Mouse (Mus musculus): ENCODE data around the gene Snap47. TPM values are rescaled to one million over a fixed set of nuclear protein-coding genes. Genes with fewer than 3 reads are reported as not detected.

The Snap47 gene
- polyA plus RNA-seq, 1 experiment from 2014 or later, result 144 TPM

DNA sequence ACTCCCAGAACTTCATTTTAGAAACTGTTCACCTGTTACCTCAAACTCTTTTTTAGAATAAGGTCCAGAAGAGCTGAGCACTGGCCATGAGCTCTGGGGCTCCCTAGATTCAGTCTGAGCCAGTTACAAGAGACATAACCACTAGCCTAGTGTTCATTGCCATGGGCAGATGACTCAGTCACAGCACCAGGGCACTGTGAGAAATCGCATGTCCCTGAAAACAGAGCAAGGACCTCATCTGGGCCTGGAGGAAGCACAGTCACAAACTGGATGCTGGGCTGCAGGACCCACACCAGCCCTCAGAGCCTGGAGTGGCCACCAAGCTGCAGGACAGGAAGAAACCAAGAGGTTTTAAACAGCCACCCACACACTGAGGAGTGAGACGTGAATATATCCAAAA, 40.1 kb downstream of the Snap47 start:
- 0 out of 2 replicates have a peak, but pooled peaks cover 2% of the 10 kb centered on the region for H3K36me3 ChIP-seq (ENCODE audit: control insufficient read depth, insufficient read depth, low read length)
- H3K4me2 ChIP-seq, result no peak overlapping the region
- H3K27me3 ChIP-seq (ENCODE audit: control insufficient read depth, insufficient read depth, low read length), result no peaks in the 10 kb centered on the region
- no peak overlapping the region for H3K9ac ChIP-seq (ENCODE audit: low read length)
- no peaks in the 10 kb centered on the region for H3K9me3 ChIP-seq (ENCODE audit: control insufficient read depth, low read length)
- H3K27ac ChIP-seq (ENCODE audit: low read depth, low read length), result no peak overlapping the region
- no peak for DNase-seq (ENCODE audit: low spot score, missing footprints)
- H3K4me3 ChIP-seq (ENCODE audit: low read depth, low read length), result no peak overlapping the region
- no peaks in the 10 kb centered on the region for H3K4me1 ChIP-seq (ENCODE audit: control insufficient read depth, insufficient read depth, low read length)
- 89% methylated on average over 2 of the region's 2 CpGs for WGBS
- ATAC-seq (ENCODE audit: low FRiP score), result no peak

DNA sequence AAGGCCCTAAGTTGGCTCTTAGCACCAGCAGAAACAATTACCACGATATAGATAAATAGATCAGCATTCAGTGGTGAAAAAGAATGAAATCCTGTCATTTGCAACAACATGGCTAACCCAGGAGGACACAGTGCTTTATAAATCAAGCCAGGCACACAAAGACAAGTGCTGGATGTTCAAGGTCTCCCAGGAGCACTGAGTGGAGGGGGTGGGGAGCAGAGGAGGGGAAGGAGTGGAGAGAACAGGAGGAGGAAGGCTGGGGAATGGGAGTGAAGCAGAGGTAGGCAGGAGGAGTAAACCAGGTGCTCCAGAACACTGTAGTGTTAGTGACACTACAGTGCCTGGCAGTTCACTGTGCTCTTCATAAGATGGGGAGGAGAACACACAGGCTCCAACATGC, 45.2 kb downstream of the Snap47 start:
- no peak overlapping the region for H3K4me3 ChIP-seq (ENCODE audit: low read depth, low read length)
- ATAC-seq (ENCODE audit: low FRiP score), result no peak
- H3K4me2 ChIP-seq, result no peak overlapping the region
- H3K9me3 ChIP-seq (ENCODE audit: control insufficient read depth, low read length), result no peaks in the 10 kb centered on the region
- H3K27ac ChIP-seq (ENCODE audit: low read depth, low read length), result no peak overlapping the region
- no peak overlapping the region for H3K9ac ChIP-seq (ENCODE audit: low read length)
- WGBS, result 85% methylated on average over 1 of the region's 1 CpGs
- H3K27me3 ChIP-seq (ENCODE audit: control insufficient read depth, insufficient read depth, low read length), result no peaks in the 10 kb centered on the region
- no peaks in the 10 kb centered on the region for H3K4me1 ChIP-seq (ENCODE audit: control insufficient read depth, insufficient read depth, low read length)
- H3K36me3 ChIP-seq (ENCODE audit: control insufficient read depth, insufficient read depth, low read length), result no peaks in the 10 kb centered on the region
- no peak for DNase-seq (ENCODE audit: low spot score, missing footprints)

DNA sequence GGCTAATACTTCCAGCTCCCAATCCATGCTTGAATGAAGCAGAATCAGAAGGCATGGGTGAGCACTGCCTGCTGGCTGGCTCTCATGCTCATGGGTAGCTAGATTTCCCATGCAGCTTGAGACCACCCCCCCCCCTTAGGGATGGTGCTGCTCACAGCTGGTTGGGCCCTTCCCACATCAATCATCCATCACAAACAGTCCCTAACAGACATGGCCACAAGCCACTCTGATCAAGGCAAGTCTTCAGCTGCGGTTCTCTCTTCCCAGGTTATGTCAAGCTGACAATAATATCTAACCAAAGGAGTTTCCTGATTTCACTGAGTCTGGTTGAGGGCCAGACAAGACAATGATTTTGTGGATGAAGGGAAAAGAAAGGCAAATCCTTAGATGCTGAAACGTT, 50.1 kb downstream of the Snap47 start:
- Histone ChIP-seq H3K4me2 (no peak overlapping the region), H3K4me3 (ENCODE audit: low read depth, low read length) (no peak overlapping the region), H3K27ac (ENCODE audit: low read depth, low read length) (no peak overlapping the region), H3K4me1 (ENCODE audit: control insufficient read depth, insufficient read depth, low read length) (no peaks in the 10 kb centered on the region), H3K9me3 (ENCODE audit: control insufficient read depth, low read length) (no peaks in the 10 kb centered on the region), H3K9ac (ENCODE audit: low read length) (no peak overlapping the region), H3K36me3 (ENCODE audit: control insufficient read depth, insufficient read depth, low read length) (no peaks in the 10 kb centered on the region), H3K27me3 (ENCODE audit: control insufficient read depth, insufficient read depth, low read length) (no peaks in the 10 kb centered on the region)
- peak; percentile 80 for DNase-seq (ENCODE audit: low spot score, missing footprints)
- ATAC-seq (ENCODE audit: low FRiP score), result no peak
- WGBS, result 86% methylated on average over 2 of the region's 2 CpGs

DNA sequence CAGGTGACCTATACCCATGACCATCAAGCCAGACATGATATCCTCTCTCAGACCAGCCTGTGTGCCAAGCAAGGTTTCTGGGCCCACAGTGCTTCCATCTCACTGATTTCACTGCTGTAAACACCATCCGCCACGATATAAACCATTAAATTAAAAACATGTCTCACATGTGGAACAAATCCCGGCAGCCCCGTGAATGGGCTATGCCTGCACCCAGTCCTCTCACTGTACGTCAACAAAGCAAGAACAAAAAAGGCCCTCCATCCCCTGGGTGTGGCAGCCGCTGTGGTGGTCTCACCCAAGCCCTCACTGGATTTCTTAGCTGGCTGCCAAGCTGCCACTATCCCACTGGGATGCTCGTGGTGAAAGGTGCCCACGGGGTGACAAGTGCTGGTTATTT, 51.2 kb downstream of the Snap47 start:
- 83% methylated on average over 8 of the region's 8 CpGs for WGBS
- Histone ChIP-seq H3K27me3 (ENCODE audit: control insufficient read depth, insufficient read depth, low read length) (no peaks in the 10 kb centered on the region), H3K4me3 (ENCODE audit: low read depth, low read length) (no peak overlapping the region), H3K4me2 (no peak overlapping the region), H3K9ac (ENCODE audit: low read length) (no peak overlapping the region), H3K9me3 (ENCODE audit: control insufficient read depth, low read length) (no peaks in the 10 kb centered on the region), H3K36me3 (ENCODE audit: control insufficient read depth, insufficient read depth, low read length) (no peaks in the 10 kb centered on the region), H3K27ac (ENCODE audit: low read depth, low read length) (no peak overlapping the region), H3K4me1 (ENCODE audit: control insufficient read depth, insufficient read depth, low read length) (no peaks in the 10 kb centered on the region)
- peak; percentile 76 for DNase-seq (ENCODE audit: low spot score, missing footprints)
- no peak for ATAC-seq (ENCODE audit: low FRiP score)

DNA sequence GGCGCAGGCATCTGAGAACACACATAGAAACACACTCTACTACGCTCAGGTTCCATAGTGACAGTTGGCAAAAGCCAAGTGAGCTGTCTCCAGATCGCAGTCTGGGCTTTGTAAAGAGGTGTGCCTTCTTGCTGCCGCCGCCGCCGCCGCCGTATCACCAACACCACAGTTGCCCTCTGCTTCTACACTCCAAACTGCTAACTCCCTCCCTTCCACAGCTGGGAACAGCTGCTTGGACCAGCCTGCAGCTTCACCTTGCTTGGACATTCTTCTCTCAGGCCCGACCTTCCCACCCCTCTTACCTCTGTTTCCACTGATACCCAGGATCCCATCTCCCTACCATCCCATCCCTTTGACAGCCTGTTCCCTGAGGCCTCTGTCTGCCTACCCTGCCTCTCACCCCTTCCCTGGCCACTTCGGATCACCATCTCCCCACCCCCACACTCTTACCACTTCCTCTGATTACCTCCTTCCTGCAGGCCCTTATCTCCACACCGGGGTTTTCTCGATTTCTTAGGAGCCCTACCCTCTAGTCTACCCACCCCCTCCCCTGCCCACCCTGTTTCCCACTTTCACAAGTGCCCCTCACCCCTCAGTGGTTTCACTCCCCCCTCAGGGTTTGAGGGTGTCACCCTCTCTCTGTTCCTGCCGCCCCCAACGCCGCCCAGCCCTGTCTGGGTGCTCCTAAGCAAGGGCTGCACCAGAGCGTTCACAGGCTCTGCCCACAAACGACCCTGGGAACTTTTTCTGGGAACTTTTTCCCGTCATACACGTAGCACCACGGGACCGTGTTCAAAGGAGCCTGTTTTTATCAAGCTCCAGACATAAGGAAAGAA, 53.2 kb downstream of the Snap47 start:
- H3K9me3 ChIP-seq (ENCODE audit: control insufficient read depth, low read length), result no peaks in the 10 kb centered on the region
- H3K27ac ChIP-seq (ENCODE audit: low read depth, low read length), result no peak overlapping the region; the same call in 1 of the 2 replicates
- peak; percentile 78 for DNase-seq (ENCODE audit: low spot score, missing footprints)
- 0 out of 2 replicates have a peak, but pooled peaks cover 3% of the 10 kb centered on the region for H3K4me1 ChIP-seq (ENCODE audit: control insufficient read depth, insufficient read depth, low read length)
- H3K4me2 ChIP-seq, result no peak overlapping the region
- WGBS, result 66% methylated on average over 22 of the region's 22 CpGs
- no peak for ATAC-seq (ENCODE audit: low FRiP score)
- H3K9ac ChIP-seq (ENCODE audit: low read length), result no peak overlapping the region
- H3K36me3 ChIP-seq (ENCODE audit: control insufficient read depth, insufficient read depth, low read length), result no peaks in the 10 kb centered on the region
- no peak overlapping the region for H3K4me3 ChIP-seq (ENCODE audit: low read depth, low read length)
- H3K27me3 ChIP-seq (ENCODE audit: control insufficient read depth, insufficient read depth, low read length), result no peaks in the 10 kb centered on the region

DNA sequence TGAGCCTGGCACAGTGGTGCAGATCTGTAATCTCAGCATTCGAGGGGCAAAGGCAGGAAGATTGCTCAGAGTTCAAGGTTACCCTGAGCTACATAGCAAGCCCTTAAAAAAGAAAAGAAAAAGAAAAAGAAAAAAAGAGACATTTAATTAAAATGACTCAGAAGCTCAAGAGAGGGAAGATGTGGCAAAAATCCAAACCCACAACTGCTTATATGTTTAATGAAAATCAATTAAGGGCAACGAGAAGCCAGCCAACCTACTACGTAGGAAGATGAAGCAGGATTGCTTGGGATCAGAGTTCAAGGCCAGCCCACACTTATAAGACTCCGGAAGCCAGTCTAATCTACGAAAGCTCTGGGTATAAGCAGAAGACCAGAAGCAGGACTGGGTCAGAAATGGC, 56.5 kb downstream of the Snap47 start:
- Histone ChIP-seq H3K4me3 (ENCODE audit: low read depth, low read length) (no peak overlapping the region), H3K27ac (ENCODE audit: low read depth, low read length) (no peak overlapping the region), H3K4me1 (ENCODE audit: control insufficient read depth, insufficient read depth, low read length) (peaks cover 3% of the 10 kb centered on the region; the same call in 1 of the 2 replicates), H3K9ac (ENCODE audit: low read length) (no peak overlapping the region), H3K4me2 (no peak overlapping the region), H3K36me3 (ENCODE audit: control insufficient read depth, insufficient read depth, low read length) (no peaks in the 10 kb centered on the region), H3K27me3 (ENCODE audit: control insufficient read depth, insufficient read depth, low read length) (no peaks in the 10 kb centered on the region), H3K9me3 (ENCODE audit: control insufficient read depth, low read length) (no peaks in the 10 kb centered on the region)
- DNase-seq (ENCODE audit: low spot score, missing footprints) (no peak), ATAC-seq (ENCODE audit: low FRiP score) (no peak)
- WGBS, result 92% methylated on average over 5 of the region's 5 CpGs

DNA sequence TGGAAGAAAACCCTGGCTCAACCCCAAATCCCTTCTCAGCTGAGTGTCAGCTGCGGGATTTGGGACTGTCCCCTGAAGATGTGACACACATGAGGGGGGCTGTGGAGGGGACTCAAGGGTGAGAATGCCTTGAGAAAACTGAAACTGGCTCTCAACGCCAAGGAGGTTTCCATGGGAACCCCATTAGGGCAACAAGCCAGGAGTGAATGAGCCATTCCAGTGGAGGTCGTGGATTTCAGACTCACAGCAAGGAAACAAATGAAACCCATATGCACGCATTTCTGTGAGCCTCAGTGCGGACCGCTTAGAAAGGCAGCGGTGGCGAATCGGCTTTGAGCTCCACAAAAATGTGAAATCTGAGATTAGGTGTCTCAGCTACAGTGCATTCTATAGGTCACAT, 57.4 kb downstream of the Snap47 start:
- DNase-seq (ENCODE audit: low spot score, missing footprints) (peak; percentile 80), ATAC-seq (ENCODE audit: low FRiP score) (no peak)
- H3K9ac ChIP-seq (ENCODE audit: low read length), result no peak overlapping the region
- no peaks in the 10 kb centered on the region for H3K27me3 ChIP-seq (ENCODE audit: control insufficient read depth, insufficient read depth, low read length)
- H3K4me2 ChIP-seq, result no peak overlapping the region
- H3K9me3 ChIP-seq (ENCODE audit: control insufficient read depth, low read length), result no peaks in the 10 kb centered on the region
- H3K4me1 ChIP-seq (ENCODE audit: control insufficient read depth, insufficient read depth, low read length), result peaks cover 3% of the 10 kb centered on the region; the same call in 1 of the 2 replicates
- H3K36me3 ChIP-seq (ENCODE audit: control insufficient read depth, insufficient read depth, low read length), result no peaks in the 10 kb centered on the region
- no peak overlapping the region for H3K4me3 ChIP-seq (ENCODE audit: low read depth, low read length)
- H3K27ac ChIP-seq (ENCODE audit: low read depth, low read length), result no peak overlapping the region
- WGBS, result 36% methylated on average over 9 of the region's 9 CpGs

DNA sequence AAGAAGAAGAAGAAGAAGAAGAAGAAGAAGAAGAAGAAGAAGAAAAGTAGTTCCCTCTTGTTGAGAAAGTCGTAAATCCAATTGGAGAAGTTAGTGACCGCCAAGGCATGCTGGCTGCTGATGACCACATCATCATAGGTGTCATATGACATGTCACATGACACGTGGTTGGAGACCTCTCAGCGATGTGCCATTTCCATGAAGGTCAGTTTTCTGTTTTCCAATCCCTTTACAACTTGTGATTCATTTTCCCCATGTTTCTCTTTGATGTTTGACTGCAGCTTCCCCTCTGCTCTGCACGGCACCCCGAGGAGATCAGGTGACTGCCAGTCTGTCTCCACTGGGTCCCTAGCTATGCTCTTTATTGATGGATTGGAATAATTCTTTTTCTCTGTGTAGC, 58.7 kb downstream of the Snap47 start:
- Histone ChIP-seq H3K36me3 (ENCODE audit: control insufficient read depth, insufficient read depth, low read length) (no peaks in the 10 kb centered on the region), H3K4me1 (ENCODE audit: control insufficient read depth, insufficient read depth, low read length) (peaks cover 3% of the 10 kb centered on the region; the same call in 1 of the 2 replicates), H3K9ac (ENCODE audit: low read length) (no peak overlapping the region), H3K27me3 (ENCODE audit: control insufficient read depth, insufficient read depth, low read length) (no peaks in the 10 kb centered on the region), H3K4me2 (no peak overlapping the region), H3K27ac (ENCODE audit: low read depth, low read length) (no peak overlapping the region), H3K4me3 (ENCODE audit: low read depth, low read length) (no peak overlapping the region), H3K9me3 (ENCODE audit: control insufficient read depth, low read length) (no peaks in the 10 kb centered on the region)
- no peak for ATAC-seq (ENCODE audit: low FRiP score)
- DNase-seq (ENCODE audit: low spot score, missing footprints), result peak; percentile 53
- 80% methylated on average over 6 of the region's 6 CpGs for WGBS

DNA sequence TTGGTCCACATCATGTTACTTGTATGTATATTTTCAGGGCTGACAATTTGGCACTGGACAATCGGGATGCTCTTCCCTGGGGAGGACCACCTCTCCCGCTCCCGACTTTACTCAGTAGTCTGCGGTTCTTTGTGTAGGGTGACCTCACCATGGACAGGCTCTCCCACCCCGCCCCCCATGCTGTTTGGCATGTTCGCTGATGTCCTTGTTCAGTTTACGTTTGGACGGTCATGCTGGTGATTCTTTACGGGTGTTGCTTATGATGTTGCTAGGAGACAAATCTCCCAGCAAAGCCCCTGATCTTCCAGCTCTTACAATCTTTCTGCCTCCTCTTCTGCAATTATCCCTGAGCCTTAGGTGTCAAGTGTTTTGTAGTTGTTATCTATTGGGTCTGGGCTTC, 60.5 kb downstream of the Snap47 start:
- Histone ChIP-seq H3K9me3 (ENCODE audit: control insufficient read depth, low read length) (no peaks in the 10 kb centered on the region), H3K9ac (ENCODE audit: low read length) (no peak overlapping the region), H3K4me3 (ENCODE audit: low read depth, low read length) (no peak overlapping the region), H3K36me3 (ENCODE audit: control insufficient read depth, insufficient read depth, low read length) (no peaks in the 10 kb centered on the region), H3K27ac (ENCODE audit: low read depth, low read length) (no peak overlapping the region), H3K27me3 (ENCODE audit: control insufficient read depth, insufficient read depth, low read length) (no peaks in the 10 kb centered on the region), H3K4me1 (ENCODE audit: control insufficient read depth, insufficient read depth, low read length) (peaks cover 3% of the 10 kb centered on the region; the same call in 1 of the 2 replicates), H3K4me2 (no peak overlapping the region)
- ATAC-seq (ENCODE audit: low FRiP score) (no peak), DNase-seq (ENCODE audit: low spot score, missing footprints) (peak; percentile 78)
- WGBS, result 54% methylated on average over 9 of the region's 9 CpGs
